Mouse (Mus musculus) liver, adult 2 months (tissue): ENCODE measurements around the gene Atxn1. TPM values are rescaled to one million over a fixed set of nuclear protein-coding genes. Genes with fewer than 3 reads are reported as not detected.
A peak's percentile ranks its signal among the peaks of the same experiment; 100 is the strongest.

Source experiments
- DNase-seq: peaks from one replicate; pipeline ENCODE4 v3.0.0-alpha.2; 2011; ENCODE audit warnings: low read depth, low spot score; ENCODE audit errors: extremely low read depth
- H3K27ac ChIP-seq: fragments of 200-500 bp; replicated peaks from 2 replicates; pipeline ENCODE4 v1.5.1; 2012; ENCODE audit warnings: low read depth, mild to moderate bottlenecking, control low read depth, inconsistent platforms, low read length; ENCODE audit not compliant: insufficient read depth
- H3K27me3 ChIP-seq: fragments of 200-500 bp; 2 replicates; pipeline ENCODE4 v1.6.1; 2012; ENCODE audit warnings: mild to moderate bottlenecking, moderate library complexity, low read length, inconsistent platforms; ENCODE audit not compliant: control insufficient read depth, insufficient read depth
- H3K36me3 ChIP-seq: fragments of 200-500 bp; 2 replicates; pipeline ENCODE4 v1.6.1; 2012; ENCODE audit warnings: low read length, inconsistent platforms; ENCODE audit not compliant: control insufficient read depth, insufficient read depth
- H3K4me1 ChIP-seq: fragments of 200-500 bp; 2 replicates; pipeline ENCODE4 v1.6.1; 2011; ENCODE audit warnings: low read length; ENCODE audit not compliant: control insufficient read depth, insufficient read depth
- H3K4me3 ChIP-seq: fragments of 200-500 bp; 2 replicates; pipeline ENCODE4 v1.5.1; 2011; ENCODE audit warnings: low read depth, mild to moderate bottlenecking, control low read depth, low read length, moderate library complexity; ENCODE audit not compliant: insufficient read depth
- H3K79me2 ChIP-seq: fragments of 200-500 bp; 2 replicates; pipeline ENCODE4 v1.6.1; 2012; ENCODE audit warnings: inconsistent platforms, mild to moderate bottlenecking, low read length, moderate library complexity; ENCODE audit not compliant: control insufficient read depth, insufficient read depth
- H3K9ac ChIP-seq: fragments of 200-500 bp; 2 replicates; pipeline ENCODE4 v1.6.1; 2012; ENCODE audit warnings: low read depth, mild to moderate bottlenecking, control low read depth, inconsistent platforms, low read length
- CTCF ChIP-seq: fragments of 200-500 bp; IDR thresholded peaks from 2 replicates; pipeline ENCODE4 v1.5.1; 2011; ENCODE audit warnings: low read depth, low read length, control low read depth
- POLR2A ChIP-seq: fragments of 200-500 bp; IDR thresholded peaks from 2 replicates; pipeline ENCODE4 v1.6.1; 2011; ENCODE audit warnings: low read length, control low read depth; ENCODE audit not compliant: insufficient read depth; ENCODE audit errors: extremely low read depth
- WGBS: fragments of 180-500 bp; shearing (Covaris S2); methylation state at CpG from one replicate; pipeline ENCODE4 v1.1.7; 2018; 5-methylcytosine and 5-hydroxymethylcytosine counted together
- polyA plus RNA-seq: library from polyadenylated mRNA; depleted of rRNA; stranded (reverse); fragments of >200 nt; gene quantifications from 2 replicates; pipeline ENCODE4 v1.2.3, GENCODE M21; 2012
- total RNA-seq: library from RNA; depleted of rRNA; stranded (reverse); fragments of >200 nt; gene quantifications from 2 replicates; pipeline ENCODE4 v1.2.3, GENCODE M21; 2014

Gene Atxn1
- total and polyA plus RNA-seq, 2 experiments: 7.7 to 7.8 TPM

GRCm38 (mm10) chr13:45558367-45558766 is 406.4 kb downstream of the Atxn1 start:
- TF ChIP-seq POLR2A: no peak
- TF ChIP-seq CTCF: no peak
- no peaks in the 10 kb centered on the region for H3K79me2 ChIP-seq
- H3K4me1 ChIP-seq: no peaks in the 10 kb centered on the region
- no peak for DNase-seq
- no peak overlapping the region for H3K9ac ChIP-seq
- no peak overlapping the region for H3K4me3 ChIP-seq
- WGBS: 86% methylated on average over 4 of the region's 4 CpGs
- no peaks in the 10 kb centered on the region for H3K27me3 ChIP-seq
- H3K36me3 ChIP-seq: peaks cover 20% of the 10 kb centered on the region
- H3K27ac ChIP-seq: no peak overlapping the region

DNA sequence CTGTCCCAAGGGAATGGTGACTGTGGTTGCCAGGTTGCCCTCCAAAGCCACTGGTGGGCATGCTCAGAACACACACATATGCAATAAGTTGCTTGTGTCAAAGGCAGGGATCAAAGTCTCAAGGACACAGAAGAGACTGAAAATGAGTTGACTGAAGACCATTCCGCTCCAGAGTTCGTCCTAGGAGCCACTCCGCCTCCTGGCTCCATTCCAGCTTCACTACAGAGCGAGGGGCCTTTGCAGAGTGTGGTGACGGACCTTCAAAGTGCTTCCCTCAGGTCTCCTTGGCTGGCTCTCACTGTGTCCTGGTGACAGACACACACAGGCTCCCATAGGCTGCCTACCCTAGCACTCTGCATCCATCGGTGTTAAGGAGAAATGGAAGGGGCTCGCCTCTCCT is 411.1 kb downstream of the Atxn1 start:
- H3K27me3 ChIP-seq: no peaks in the 10 kb centered on the region
- H3K79me2 ChIP-seq: no peaks in the 10 kb centered on the region
- 74% methylated on average over 7 of the region's 7 CpGs for WGBS
- no peaks in the 10 kb centered on the region for H3K4me1 ChIP-seq
- H3K9ac ChIP-seq: no peak overlapping the region
- TF ChIP-seq CTCF (no peak), POLR2A (no peak)
- DNase-seq: no peak
- H3K36me3 ChIP-seq: peaks cover 22% of the 10 kb centered on the region
- no peak overlapping the region for H3K4me3 ChIP-seq
- H3K27ac ChIP-seq: no peak overlapping the region

GRCm38 (mm10) chr13:45547549-45547948 is 417.3 kb downstream of the Atxn1 start:
- no peak overlapping the region for H3K27ac ChIP-seq

GRCm38 (mm10) chr13:45546946-45547345 is 417.9 kb downstream of the Atxn1 start:
- H3K79me2 ChIP-seq: no peaks in the 10 kb centered on the region
- H3K4me1 ChIP-seq: no peaks in the 10 kb centered on the region
- no peak overlapping the region for H3K9ac ChIP-seq
- no peak for DNase-seq
- 79% methylated on average over 4 of the region's 4 CpGs for WGBS
- H3K27ac ChIP-seq: no peak overlapping the region
- H3K27me3 ChIP-seq: no peaks in the 10 kb centered on the region
- H3K36me3 ChIP-seq: peaks cover 5% of the 10 kb centered on the region; the same call in 1 of the 2 replicates
- TF ChIP-seq POLR2A: no peak
- no peak for TF ChIP-seq CTCF
- no peak overlapping the region for H3K4me3 ChIP-seq

More at GRCm38 (mm10) chr13:45547549-45547948, 417.3 kb downstream of the Atxn1 start:
- no peak overlapping the region for H3K9ac ChIP-seq
- H3K27me3 ChIP-seq: no peaks in the 10 kb centered on the region
- 95% methylated on average over 5 of the region's 5 CpGs for WGBS
- no peaks in the 10 kb centered on the region for H3K79me2 ChIP-seq
- no peak overlapping the region for H3K4me3 ChIP-seq
- H3K36me3 ChIP-seq: peaks cover 7% of the 10 kb centered on the region; the same call in 1 of the 2 replicates
- TF ChIP-seq CTCF: no peak
- no peak for TF ChIP-seq POLR2A
- DNase-seq: no peak
- H3K4me1 ChIP-seq: no peaks in the 10 kb centered on the region

GRCm38 (mm10) chr13:45545974-45546373 is 418.8 kb downstream of the Atxn1 start:
- Histone ChIP-seq H3K27me3 (no peaks in the 10 kb centered on the region), H3K27ac (no peak overlapping the region), H3K79me2 (no peaks in the 10 kb centered on the region), H3K4me3 (no peak overlapping the region), H3K4me1 (no peaks in the 10 kb centered on the region), H3K9ac (no peak overlapping the region), H3K36me3 (peaks cover 5% of the 10 kb centered on the region; the same call in 1 of the 2 replicates)
- 79% methylated on average over 13 of the region's 13 CpGs for WGBS
- no peak for DNase-seq
- TF ChIP-seq CTCF (no peak), POLR2A (no peak)

DNA sequence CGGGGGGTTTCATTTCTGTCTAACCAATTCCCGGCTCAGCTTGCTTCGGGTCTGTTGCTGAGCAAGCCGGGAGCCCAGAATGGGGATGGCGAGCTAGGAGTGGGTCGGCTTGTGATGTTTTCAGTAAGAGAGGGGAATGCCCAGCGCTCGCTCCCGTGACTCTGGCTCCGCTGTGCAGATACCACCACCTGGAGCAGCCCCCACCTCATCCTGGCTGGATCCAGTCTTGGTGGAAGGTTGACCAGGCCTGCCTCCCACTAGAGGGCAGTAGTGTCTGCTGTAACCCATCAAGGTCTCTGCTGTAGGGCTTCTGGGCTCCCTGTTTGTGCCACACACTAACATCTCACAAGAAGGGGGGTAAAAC is 425.6 kb downstream of the Atxn1 start:
- H3K36me3 ChIP-seq: no peaks in the 10 kb centered on the region
- H3K27me3 ChIP-seq: no peaks in the 10 kb centered on the region
- H3K27ac ChIP-seq: no peak overlapping the region
- no peak overlapping the region for H3K4me3 ChIP-seq
- DNase-seq: peak; percentile 18
- TF ChIP-seq CTCF: peak; percentile 82
- no peak for TF ChIP-seq POLR2A
- H3K9ac ChIP-seq: no peak overlapping the region
- no peaks in the 10 kb centered on the region for H3K79me2 ChIP-seq
- 22% methylated on average over 10 of the region's 10 CpGs for WGBS
- H3K4me1 ChIP-seq: no peaks in the 10 kb centered on the region
